Mouse (Mus musculus) forebrain, embryonic 11.5 days (tissue): ENCODE measurements at regions not wholly inside any gene's neighbourhood (a gene's known extent, or its start where the extent isn't known, plus 50 kb on each side); places are given as distances from the start of the nearest gene placed in this dataset.

Source experiments
- ATAC-seq: fragments of 200-750 bp; cut with Nextera tagmentation; replicated peaks from 2 replicates; pipeline ENCODE4 v1.8.0; 2017; ENCODE audit warnings: moderate TSS enrichment; ENCODE audit not compliant: low FRiP score
- DNase-seq: peaks from one replicate; pipeline ENCODE4 v3.0.0-alpha.2; 2017; ENCODE audit warnings: low spot score
- H3K27ac ChIP-seq: fragments of 300-500 bp; sonication (generic); 2 replicates; pipeline ENCODE4 v1.5.1; 2014; ENCODE audit warnings: low read depth, low read length
- H3K27me3 ChIP-seq: fragments of 300-500 bp; sonication (generic); 2 replicates; pipeline ENCODE4 v1.6.1; 2014; ENCODE audit warnings: mild to moderate bottlenecking, low read length, mixed read lengths; ENCODE audit not compliant: control insufficient read depth, insufficient read depth
- H3K36me3 ChIP-seq: fragments of 300-500 bp; sonication (generic); 2 replicates; pipeline ENCODE4 v1.6.1; 2014; ENCODE audit warnings: mild to moderate bottlenecking, low read length, moderate library complexity, mixed read lengths; ENCODE audit not compliant: control insufficient read depth, insufficient read depth
- H3K4me1 ChIP-seq: fragments of 300-500 bp; sonication (generic); replicated peaks from 2 replicates; pipeline ENCODE4 v1.6.1; 2014; ENCODE audit warnings: low read length, mixed read lengths; ENCODE audit not compliant: control insufficient read depth, insufficient read depth
- H3K4me2 ChIP-seq: fragments of 300-500 bp; sonication (generic); 2 replicates; pipeline ENCODE4 v1.6.1; 2014; ENCODE audit warnings: low read depth, mild to moderate bottlenecking, low read length, moderate library complexity, mixed read lengths; ENCODE audit not compliant: severe bottlenecking
- H3K4me3 ChIP-seq: fragments of 300-500 bp; sonication (generic); 2 replicates; pipeline ENCODE4 v1.5.1; 2014; ENCODE audit warnings: low read depth, low read length
- H3K9ac ChIP-seq: fragments of 300-500 bp; sonication (generic); 2 replicates; pipeline ENCODE4 v1.6.1; 2014; ENCODE audit warnings: low read length
- H3K9me3 ChIP-seq: fragments of 300-500 bp; sonication (generic); 2 replicates; pipeline ENCODE4 v1.6.1; 2016; ENCODE audit warnings: low read length, mixed read lengths; ENCODE audit not compliant: control insufficient read depth
- WGBS: fragments of 180-500 bp; shearing (Covaris S2); extraction: QIAGEN DNeasy Blood & Tissue Kit; methylation state at CpG from one replicate; pipeline ENCODE4 v1.1.7; 2014; 5-methylcytosine and 5-hydroxymethylcytosine counted together

DNA sequence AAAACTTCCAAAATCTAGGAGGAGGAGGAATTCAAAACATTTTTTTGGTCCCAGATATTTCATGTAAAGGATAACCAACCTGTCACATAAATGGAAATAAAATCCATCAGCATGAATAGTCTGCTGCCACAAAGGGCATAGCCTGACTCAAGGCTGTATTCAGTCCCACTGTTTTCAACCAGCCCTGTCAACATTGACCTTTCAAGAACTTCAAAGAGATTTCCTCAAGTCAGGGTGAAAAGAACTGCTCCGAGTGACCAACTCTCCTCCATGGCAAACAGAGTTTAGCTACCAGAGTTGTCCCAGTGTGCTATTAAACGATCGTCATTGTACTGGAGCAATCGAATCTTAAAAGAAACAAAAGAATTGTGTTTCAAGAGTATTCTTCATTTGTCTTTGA lies 606.5 kb upstream of the Arid1b start:
- H3K4me3 ChIP-seq: no peak overlapping the region
- no peak overlapping the region for H3K4me2 ChIP-seq
- ATAC-seq: no peak
- 50% methylated on average over 4 of the region's 4 CpGs for WGBS
- no peak overlapping the region for H3K9ac ChIP-seq
- no peak overlapping the region for H3K27ac ChIP-seq
- H3K36me3 ChIP-seq: no peaks in the 10 kb centered on the region
- no peaks in the 10 kb centered on the region for H3K4me1 ChIP-seq
- H3K27me3 ChIP-seq: no peaks in the 10 kb centered on the region
- H3K9me3 ChIP-seq: no peaks in the 10 kb centered on the region
- DNase-seq: no peak

GRCm38 (mm10) chr17:4390012-4390411 lies 604.1 kb upstream of the Arid1b start:
- ATAC-seq (no peak), DNase-seq (no peak)
- Histone ChIP-seq H3K27me3 (no peaks in the 10 kb centered on the region), H3K4me3 (no peak overlapping the region), H3K9ac (no peak overlapping the region), H3K27ac (no peak overlapping the region), H3K9me3 (no peaks in the 10 kb centered on the region), H3K36me3 (no peaks in the 10 kb centered on the region), H3K4me1 (no peaks in the 10 kb centered on the region), H3K4me2 (no peak overlapping the region)
- 93% methylated on average over 4 of the region's 4 CpGs for WGBS

GRCm38 (mm10) chr17:4390577-4390976 lies 603.6 kb upstream of the Arid1b start:
- Histone ChIP-seq H3K4me1 (no peaks in the 10 kb centered on the region), H3K4me2 (no peak overlapping the region), H3K4me3 (no peak overlapping the region), H3K9me3 (no peaks in the 10 kb centered on the region), H3K36me3 (no peaks in the 10 kb centered on the region), H3K27ac (no peak overlapping the region), H3K9ac (no peak overlapping the region), H3K27me3 (no peaks in the 10 kb centered on the region)
- DNase-seq (no peak), ATAC-seq (no peak)

GRCm38 (mm10) chr17:4391210-4391609 lies 602.9 kb upstream of the Arid1b start:
- Histone ChIP-seq H3K9me3 (no peaks in the 10 kb centered on the region), H3K4me1 (no peaks in the 10 kb centered on the region), H3K27me3 (no peaks in the 10 kb centered on the region), H3K27ac (no peak overlapping the region), H3K4me2 (no peak overlapping the region), H3K36me3 (no peaks in the 10 kb centered on the region), H3K4me3 (no peak overlapping the region), H3K9ac (no peak overlapping the region)
- ATAC-seq (no peak), DNase-seq (no peak)
- WGBS: 82% methylated on average over 1 of the region's 1 CpGs

- DNase-seq (no peak), ATAC-seq (no peak)
These were observed 598.0 kb upstream of the Arid1b start for GRCm38 (mm10) chr17:4396119-4396518.

DNA sequence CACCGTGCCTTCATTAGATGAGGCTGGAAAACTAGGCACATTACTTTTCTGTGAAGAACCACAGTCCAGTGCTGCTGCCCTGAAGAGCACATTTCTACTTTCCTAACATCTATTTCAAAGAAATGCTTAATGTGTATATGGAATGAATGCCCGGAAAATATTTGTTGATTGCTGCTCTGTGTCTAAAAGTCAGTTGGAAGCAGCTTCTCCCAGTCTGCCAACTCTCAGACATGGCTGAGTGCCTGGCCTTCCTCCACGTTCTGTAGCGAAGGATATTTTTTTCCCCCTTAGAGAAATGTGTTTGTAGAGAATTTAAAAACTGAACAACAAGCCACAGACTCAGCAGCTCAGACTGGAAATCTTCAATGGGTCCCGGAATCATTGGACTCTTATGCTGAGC lies 576.4 kb upstream of the Arid1b start:
- 86% methylated on average over 5 of the region's 5 CpGs for WGBS
- Histone ChIP-seq H3K9ac (no peak overlapping the region), H3K9me3 (no peaks in the 10 kb centered on the region), H3K4me1 (no peaks in the 10 kb centered on the region), H3K27me3 (no peaks in the 10 kb centered on the region), H3K4me2 (no peak overlapping the region), H3K4me3 (no peak overlapping the region), H3K27ac (no peak overlapping the region), H3K36me3 (no peaks in the 10 kb centered on the region)
- ATAC-seq (no peak), DNase-seq (no peak)

More at GRCm38 (mm10) chr17:4396119-4396518, 598.0 kb upstream of the Arid1b start:
- Histone ChIP-seq H3K4me3 (no peak overlapping the region), H3K9ac (no peak overlapping the region), H3K9me3 (no peaks in the 10 kb centered on the region), H3K27ac (no peak overlapping the region), H3K4me1 (no peaks in the 10 kb centered on the region), H3K4me2 (no peak overlapping the region), H3K36me3 (no peaks in the 10 kb centered on the region), H3K27me3 (no peaks in the 10 kb centered on the region)
- WGBS: 85% methylated on average over 5 of the region's 5 CpGs

DNA sequence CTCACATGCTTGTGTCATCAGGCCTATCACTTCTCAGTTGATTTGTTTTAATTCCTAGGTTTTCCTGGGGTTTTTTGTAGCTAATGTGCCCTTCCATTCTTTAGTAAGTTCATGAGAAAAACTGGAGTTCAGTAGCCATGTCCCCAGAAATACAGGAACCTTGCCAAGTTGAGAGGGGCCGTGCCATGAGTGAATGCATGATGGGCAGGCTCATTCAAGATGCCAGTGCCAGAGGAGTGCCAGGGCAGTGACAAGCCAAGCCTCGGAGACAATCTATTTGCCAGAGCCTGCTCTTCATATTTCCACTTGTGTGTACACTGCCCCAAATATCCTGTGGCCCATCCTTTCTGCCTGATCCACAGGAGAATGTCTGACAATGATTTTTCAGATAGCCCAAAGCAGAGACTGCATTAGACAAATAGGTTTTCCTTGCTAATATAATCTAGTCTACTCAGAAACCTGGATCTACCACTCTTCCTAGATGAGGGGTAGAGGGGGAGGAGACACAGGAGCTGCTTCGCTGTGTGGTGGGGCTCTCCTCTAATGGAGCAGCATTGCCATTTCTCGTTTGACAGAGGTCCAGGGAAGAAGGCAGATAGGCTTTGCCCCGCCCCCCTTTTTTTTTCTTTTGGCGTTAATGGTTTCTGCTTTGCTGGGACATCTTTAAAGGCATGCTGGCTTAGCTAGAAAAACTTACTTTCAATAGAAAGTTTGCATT lies 569.5 kb upstream of the Arid1b start:
- H3K4me2 ChIP-seq: no peak overlapping the region
- H3K27me3 ChIP-seq: no peaks in the 10 kb centered on the region
- ATAC-seq (no peak), DNase-seq (no peak)
- H3K36me3 ChIP-seq: no peaks in the 10 kb centered on the region
- WGBS: 65% methylated on average over 6 of the region's 6 CpGs
- H3K4me1 ChIP-seq: no peaks in the 10 kb centered on the region
- no peak overlapping the region for H3K4me3 ChIP-seq
- no peaks in the 10 kb centered on the region for H3K9me3 ChIP-seq
- H3K27ac ChIP-seq: no peak overlapping the region
- no peak overlapping the region for H3K9ac ChIP-seq

- Histone ChIP-seq H3K4me1 (no peaks in the 10 kb centered on the region), H3K27ac (no peak overlapping the region), H3K9me3 (no peaks in the 10 kb centered on the region), H3K9ac (no peak overlapping the region), H3K4me3 (no peak overlapping the region), H3K27me3 (no peaks in the 10 kb centered on the region), H3K4me2 (no peak overlapping the region), H3K36me3 (no peaks in the 10 kb centered on the region)
- ATAC-seq: no peak
- WGBS: 89% methylated on average over 2 of the region's 2 CpGs
- no peak for DNase-seq
These were observed 568.8 kb upstream of the Arid1b start for GRCm38 (mm10) chr17:4425342-4425741.

- no peak overlapping the region for H3K9ac ChIP-seq
- no peaks in the 10 kb centered on the region for H3K36me3 ChIP-seq
- no peaks in the 10 kb centered on the region for H3K27me3 ChIP-seq
- H3K4me1 ChIP-seq: no peaks in the 10 kb centered on the region
- no peak overlapping the region for H3K27ac ChIP-seq
- H3K4me3 ChIP-seq: no peak overlapping the region
- ATAC-seq (no peak), DNase-seq (no peak)
- no peaks in the 10 kb centered on the region for H3K9me3 ChIP-seq
- no peak overlapping the region for H3K4me2 ChIP-seq
- 76% methylated on average over 2 of the region's 2 CpGs for WGBS
These were observed 565.1 kb upstream of the Arid1b start for GRCm38 (mm10) chr17:4429036-4429435.
